Mouse (Mus musculus) spleen, adult 2 months (tissue): ENCODE results near the gene Habp2. TPM values are rescaled to one million over a fixed set of nuclear protein-coding genes. Genes with fewer than 3 reads are reported as not detected.
A peak's percentile ranks its signal among the peaks of the same experiment; 100 is the strongest.

ENCODE experiments used
- DNase-seq, 2 experiments: peaks; one replicate each; pipeline versions ENCODE4 v3.0.0 to v3.0.0-alpha.2; 2012 to 2021; ENCODE audit warnings: low spot score in 2 of 2, low read depth in 1 of 2
- H3K27ac ChIP-seq: fragments of 200-500 bp; 2 replicates; pipeline ENCODE4 v1.5.1; 2012; ENCODE audit warnings: low read length, inconsistent platforms; ENCODE audit not compliant: insufficient read depth
- H3K27me3 ChIP-seq: fragments of 200-500 bp; 2 replicates; pipeline ENCODE4 v1.6.1; 2012; ENCODE audit warnings: mild to moderate bottlenecking, moderate library complexity, low read length, inconsistent platforms; ENCODE audit not compliant: control insufficient read depth, insufficient read depth
- H3K36me3 ChIP-seq: fragments of 200-500 bp; 2 replicates; pipeline ENCODE4 v1.6.1; 2012; ENCODE audit warnings: mild to moderate bottlenecking, low read length, inconsistent platforms; ENCODE audit not compliant: control insufficient read depth, insufficient read depth
- H3K4me1 ChIP-seq: fragments of 200-500 bp; 2 replicates; pipeline ENCODE4 v1.6.1; 2011; ENCODE audit warnings: inconsistent platforms; ENCODE audit not compliant: control insufficient read depth, insufficient read depth, insufficient read length
- H3K4me3 ChIP-seq: fragments of 200-500 bp; 2 replicates; pipeline ENCODE4 v1.5.1; 2011; ENCODE audit warnings: mild to moderate bottlenecking, inconsistent platforms; ENCODE audit not compliant: insufficient read depth, insufficient read length; ENCODE audit errors: extremely low read depth
- CTCF ChIP-seq: fragments of 200-500 bp; IDR thresholded peaks from 2 replicates; pipeline ENCODE4 v1.5.1; 2011; ENCODE audit warnings: mild to moderate bottlenecking, inconsistent platforms; ENCODE audit not compliant: insufficient read depth, insufficient read length, insufficient replicate concordance; ENCODE audit errors: extremely low read depth
- POLR2A ChIP-seq: fragments of 200-500 bp; IDR thresholded peaks from 2 replicates; pipeline ENCODE4 v1.6.1; 2011; ENCODE audit warnings: low read depth, low read length, inconsistent platforms
- WGBS: fragments of 180-500 bp; shearing (Covaris S2); methylation state at CpG from one replicate; pipeline ENCODE4 v1.1.7; 2018; 5-methylcytosine and 5-hydroxymethylcytosine counted together
- polyA plus RNA-seq: library from polyadenylated mRNA; depleted of rRNA; stranded (reverse); fragments of >200 nt; gene quantifications from 2 replicates; pipeline ENCODE4 v1.2.3, GENCODE M21; 2012

Habp2 gene
- polyA plus RNA-seq, 1 experiment, result 1.7 TPM

DNA sequence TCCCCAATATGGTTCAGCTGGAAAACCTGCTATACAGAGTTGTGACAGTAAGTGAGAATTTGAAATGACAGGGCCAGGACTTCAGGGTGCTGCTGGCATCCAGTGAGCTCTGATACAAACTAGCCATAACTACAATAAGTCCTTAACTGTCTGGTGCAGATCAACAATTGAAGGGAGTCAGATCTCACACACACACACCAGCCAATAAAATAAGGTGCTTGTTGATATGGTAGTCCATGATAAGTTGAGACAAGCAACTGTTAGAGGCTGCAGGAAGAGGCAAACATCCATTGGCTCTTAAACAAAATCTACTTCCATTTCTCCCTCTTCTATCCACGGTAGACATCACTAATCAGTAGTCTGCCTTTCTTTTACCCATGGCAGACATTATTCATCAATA is 30.7 kb upstream of the Habp2 start:
- WGBS, result 57% methylated on average over 1 of the region's 1 CpGs

DNA sequence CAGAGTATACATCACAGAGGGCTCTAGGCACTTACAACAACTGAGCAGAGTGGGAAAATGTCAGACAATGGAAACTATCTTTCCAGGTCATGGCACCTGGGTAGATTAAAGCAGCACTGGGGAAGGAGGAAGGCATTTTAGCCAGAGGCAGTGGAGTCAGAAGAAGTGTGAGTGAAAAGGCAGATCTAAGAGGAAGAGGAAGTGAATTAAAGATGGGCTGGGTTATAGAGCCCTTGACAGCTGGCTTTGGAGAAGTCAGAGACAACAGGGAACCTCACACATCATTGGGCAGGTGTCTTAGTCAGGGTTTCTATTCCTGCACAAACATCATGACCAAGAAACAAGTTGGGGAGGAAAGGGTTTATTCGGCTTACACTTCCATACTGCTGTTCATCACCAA is 30.2 kb upstream of the Habp2 start:
- Histone ChIP-seq H3K27me3 (no peaks in the 10 kb centered on the region), H3K4me3 (no peak overlapping the region), H3K27ac (no peak overlapping the region), H3K4me1 (peaks cover 5% of the 10 kb centered on the region; the same call in 1 of the 2 replicates), H3K36me3 (no peaks in the 10 kb centered on the region)
- no peak for TF ChIP-seq CTCF
- no peak for TF ChIP-seq POLR2A
- WGBS, result 25% methylated on average over 1 of the region's 1 CpGs
- DNase-seq, result peak in 1 of 2 experiments; percentile 5

More for the DNA sequence above, 30.7 kb upstream of the Habp2 start:
- DNase-seq, result no peak
- Histone ChIP-seq H3K27ac (no peak overlapping the region), H3K27me3 (no peaks in the 10 kb centered on the region), H3K4me1 (peaks cover 5% of the 10 kb centered on the region; the same call in 1 of the 2 replicates), H3K36me3 (no peaks in the 10 kb centered on the region), H3K4me3 (no peak overlapping the region)
- TF ChIP-seq POLR2A (no peak), CTCF (no peak)

DNA sequence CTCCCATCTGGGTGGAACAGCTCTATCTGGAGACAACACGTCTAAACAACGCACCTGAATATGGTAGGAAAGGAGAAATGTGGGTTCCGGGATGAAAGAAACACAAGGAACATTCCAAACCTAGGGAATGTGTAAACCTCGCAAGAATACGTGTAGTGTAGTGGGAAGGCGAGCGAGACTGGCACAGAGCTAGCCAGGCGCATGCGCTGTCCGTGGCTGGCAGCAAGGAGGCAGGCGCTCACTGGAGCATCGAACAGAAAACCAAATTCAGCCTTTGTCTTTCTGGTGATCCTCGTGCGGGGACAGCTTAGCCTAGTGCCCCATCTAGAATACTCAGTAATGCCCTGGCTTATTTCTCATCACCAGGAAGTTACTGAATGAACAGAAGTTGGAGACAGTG is 23.2 kb upstream of the Habp2 start:
- 82% methylated on average over 14 of the region's 14 CpGs for WGBS
- no peak for TF ChIP-seq CTCF
- TF ChIP-seq POLR2A, result no peak
- Histone ChIP-seq H3K27me3 (no peaks in the 10 kb centered on the region), H3K36me3 (no peaks in the 10 kb centered on the region), H3K27ac (no peak overlapping the region), H3K4me1 (peaks cover 8% of the 10 kb centered on the region; the same call in 1 of the 2 replicates), H3K4me3 (no peak overlapping the region)
- no peak for DNase-seq

DNA sequence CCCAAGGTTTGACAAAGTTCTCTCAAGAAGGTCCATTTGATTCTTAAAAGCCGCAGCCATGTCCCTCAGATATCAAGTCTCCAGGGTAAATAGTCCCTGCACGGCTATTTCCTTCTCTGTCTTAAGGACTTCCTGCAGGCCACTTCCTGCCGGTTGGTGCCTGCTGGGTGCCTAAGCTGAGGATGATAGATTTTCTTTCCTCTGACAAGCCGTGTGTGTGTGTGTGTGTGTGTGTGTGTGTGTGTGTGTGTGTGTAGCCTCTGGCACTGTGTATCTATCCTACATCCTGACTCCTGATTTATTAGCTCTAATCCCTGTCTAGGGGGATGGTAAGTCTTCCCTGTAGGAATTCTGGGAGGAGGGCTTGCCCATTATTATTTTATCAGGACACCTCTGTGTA is 22.8 kb upstream of the Habp2 start:
- H3K27me3 ChIP-seq, result no peaks in the 10 kb centered on the region
- H3K27ac ChIP-seq, result no peak overlapping the region
- 18% methylated on average over 4 of the region's 4 CpGs for WGBS
- H3K4me1 ChIP-seq, result peaks cover 6% of the 10 kb centered on the region; the same call in 1 of the 2 replicates
- DNase-seq, result no peak
- no peak overlapping the region for H3K4me3 ChIP-seq
- no peaks in the 10 kb centered on the region for H3K36me3 ChIP-seq
- TF ChIP-seq CTCF, result no peak
- TF ChIP-seq POLR2A, result no peak

DNA sequence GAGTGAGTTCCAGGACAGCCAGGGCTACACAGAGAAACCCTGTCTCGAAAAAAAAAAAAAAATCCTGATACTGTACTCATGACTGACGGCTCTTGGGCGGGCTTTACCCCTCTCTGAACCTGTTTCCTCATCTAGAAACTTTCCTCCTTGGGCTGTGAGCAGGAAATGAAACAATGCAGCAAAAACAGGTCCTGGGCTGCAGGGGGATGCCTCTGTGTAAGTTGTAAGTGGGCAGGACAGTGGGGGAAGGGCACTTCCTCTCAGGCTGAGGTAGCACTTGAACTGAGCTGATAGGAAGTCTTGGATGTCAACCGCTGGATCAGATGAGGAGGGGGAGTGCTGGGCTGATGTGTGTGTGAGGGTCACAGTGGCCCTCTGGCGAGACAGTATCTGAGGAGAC is 21.8 kb upstream of the Habp2 start:
- DNase-seq, result no peak
- Histone ChIP-seq H3K4me3 (no peak overlapping the region), H3K27me3 (no peaks in the 10 kb centered on the region), H3K4me1 (peaks cover 6% of the 10 kb centered on the region; the same call in 1 of the 2 replicates), H3K36me3 (no peaks in the 10 kb centered on the region), H3K27ac (no peak overlapping the region)
- 27% methylated on average over 5 of the region's 5 CpGs for WGBS
- TF ChIP-seq POLR2A, result no peak
- no peak for TF ChIP-seq CTCF

DNA sequence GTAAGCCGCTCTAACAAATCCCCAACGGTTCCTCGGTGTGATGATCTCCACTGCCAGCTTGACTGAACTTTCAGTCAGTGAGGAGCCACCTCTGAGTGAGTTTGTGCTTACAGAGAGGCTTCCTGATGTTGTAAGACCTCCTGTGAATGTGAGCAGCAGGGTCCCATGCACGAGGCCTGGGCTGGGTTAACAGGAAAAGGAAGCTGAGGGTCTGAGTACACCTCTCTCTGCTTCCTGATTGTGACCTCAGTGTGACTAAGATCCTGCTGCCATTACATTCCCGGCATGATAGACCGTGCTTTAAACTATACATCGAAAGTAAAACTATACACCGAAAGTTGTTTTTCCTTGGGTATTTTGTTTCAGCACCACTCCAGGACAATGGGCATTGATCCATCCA is 14.9 kb upstream of the Habp2 start:
- WGBS, result 49% methylated on average over 8 of the region's 8 CpGs
- DNase-seq, result no peak
- Histone ChIP-seq H3K4me1 (no peaks in the 10 kb centered on the region), H3K36me3 (no peaks in the 10 kb centered on the region), H3K27ac (no peak overlapping the region), H3K27me3 (no peaks in the 10 kb centered on the region), H3K4me3 (no peak overlapping the region)
- TF ChIP-seq POLR2A (no peak), CTCF (no peak)

DNA sequence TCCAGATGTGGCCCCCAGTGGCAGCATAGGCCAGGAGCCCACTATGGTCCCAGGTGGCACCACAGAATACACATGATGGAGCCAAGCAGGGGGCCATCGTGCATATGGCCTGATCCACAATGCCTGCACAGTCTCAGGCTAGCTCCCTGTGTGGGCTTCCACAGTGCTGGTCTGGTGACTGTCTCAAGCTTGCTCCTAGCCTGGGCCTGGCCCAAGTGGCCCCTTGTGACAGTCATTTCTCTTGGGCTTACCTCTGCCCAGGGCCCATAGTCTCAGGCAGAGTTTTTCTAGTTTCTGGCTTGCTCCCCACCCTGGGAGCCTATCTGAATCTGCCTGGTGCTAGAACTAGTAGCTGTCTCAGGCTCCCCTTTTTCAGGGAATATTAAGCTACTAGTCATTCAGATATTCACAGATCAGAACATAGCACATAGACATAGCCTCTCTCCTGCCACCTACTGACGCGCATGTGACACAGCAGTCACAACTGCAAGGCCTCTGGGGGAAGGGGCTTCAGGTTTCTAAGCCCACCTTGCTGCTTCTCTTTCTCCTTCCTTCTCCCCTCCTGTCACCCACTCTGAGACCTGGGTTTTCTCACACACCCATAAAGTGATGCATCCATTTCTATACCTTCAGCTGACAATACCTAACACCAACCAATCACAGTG is 9.7 kb upstream of the Habp2 start:
- H3K4me1 ChIP-seq, result no peaks in the 10 kb centered on the region
- WGBS, result 72% methylated on average over 3 of the region's 3 CpGs
- TF ChIP-seq CTCF, result peak; percentile 6; the same call in 1 of the 2 replicates
- TF ChIP-seq POLR2A, result no peak
- no peak overlapping the region for H3K4me3 ChIP-seq
- H3K27ac ChIP-seq, result no peak overlapping the region
- no peak for DNase-seq
- H3K27me3 ChIP-seq, result no peaks in the 10 kb centered on the region
- H3K36me3 ChIP-seq, result no peaks in the 10 kb centered on the region
